Mouse (Mus musculus) megakaryocyte, embryonic 14.5 days (primary cell): Measurements from ENCODE around the gene 2700081O15Rik.

Experiments
- FLI1 ChIP-seq: IDR thresholded peaks from 2 replicates; pipeline ENCODE4 v1.6.1; 2012; ENCODE audit warnings: low read length, inconsistent platforms, mixed read lengths
- GATA1 ChIP-seq: IDR thresholded peaks from 3 replicates; pipeline ENCODE4 v1.6.1; 2012; ENCODE audit warnings: mixed read lengths, low read length, inconsistent platforms, borderline replicate concordance

- TF ChIP-seq GATA1 = no peak
- no peak for TF ChIP-seq FLI1
Observed at GRCm38 (mm10) chr19:7388488-7388887, 28.9 kb upstream of the 2700081O15Rik start.
